In the genomic region with DNA sequence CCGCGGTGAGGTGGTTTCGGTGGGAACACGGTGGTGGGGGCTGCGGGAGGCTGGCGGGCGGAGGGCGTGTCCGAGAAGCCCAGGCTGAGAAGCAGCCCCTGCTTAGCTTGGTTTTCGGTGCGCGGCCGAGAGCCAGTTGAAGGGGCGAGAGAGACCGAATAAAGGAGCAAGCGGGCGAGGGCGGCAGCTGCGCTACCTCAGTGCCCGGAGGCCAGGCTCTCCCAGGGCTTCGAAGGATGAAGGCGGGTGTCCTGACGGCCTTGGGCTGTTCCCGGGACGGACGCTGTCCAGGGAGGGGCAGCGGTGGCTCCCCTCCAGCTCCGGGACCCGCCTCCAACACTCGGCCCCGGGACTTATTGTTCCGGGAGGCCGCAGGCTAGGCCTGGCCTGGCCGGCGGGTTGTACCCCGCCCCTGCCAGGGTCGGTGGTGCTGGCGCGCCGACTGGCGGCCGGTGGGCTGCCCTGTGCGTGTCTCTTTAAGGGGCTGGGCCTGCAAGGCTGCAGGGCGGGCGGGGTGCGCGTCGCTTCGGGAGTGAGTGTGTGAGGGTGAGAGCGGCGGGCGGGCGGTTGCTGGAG, we compare ENCODE assay signal across 8 mouse cellular contexts. TPM values are rescaled to one million over a fixed set of nuclear protein-coding genes. Genes with fewer than 3 reads are reported as not detected.
DNase-seq lines count a peak whose midpoint lies in the region; ATAC-seq and TF ChIP-seq lines count a peak whose summit lies in the region.

No protein-coding gene starts in this region.

- no peaks in the 10 kb centered on the region for H3K27me3 ChIP-seq in embryonic facial prominence, embryonic 14.5 days (replicated peaks; ENCODE audit: control insufficient read depth, insufficient read depth, low read length)
- H3K27me3 ChIP-seq in limb, embryonic 14.5 days (ENCODE audit: control insufficient read depth, insufficient read depth, low read length) = no peaks in the 10 kb centered on the region
- no peaks in the 10 kb centered on the region for H3K27me3 ChIP-seq in midbrain, postnatal 0 days (ENCODE audit: insufficient read depth, low read length)

- H3K36me3 ChIP-seq in embryonic facial prominence, embryonic 14.5 days (ENCODE audit: control insufficient read depth, insufficient read depth, low read length) = 0 out of 2 replicates have a peak, but pooled peaks cover 4% of the 10 kb centered on the region
- H3K36me3 ChIP-seq in limb, embryonic 14.5 days (ENCODE audit: control insufficient read depth, insufficient read depth, low read length) = no peaks in the 10 kb centered on the region
- no peaks in the 10 kb centered on the region for H3K36me3 ChIP-seq in midbrain, postnatal 0 days (ENCODE audit: insufficient read depth, low read length)

- peak; percentile 85 for TF ChIP-seq CTCF in midbrain, postnatal 0 days (IDR thresholded peaks at IDR 0.05)

- H3K4me1 ChIP-seq in embryonic facial prominence, embryonic 14.5 days (ENCODE audit: control insufficient read depth, insufficient read depth, low read length) = peaks cover 21% of the 10 kb centered on the region
- peaks cover 19% of the 10 kb centered on the region for H3K4me1 ChIP-seq in limb, embryonic 14.5 days (ENCODE audit: control insufficient read depth, insufficient read depth, low read length)
- H3K4me1 ChIP-seq in midbrain, postnatal 0 days (ENCODE audit: insufficient read depth, low read length) = peaks cover 16% of the 10 kb centered on the region

- DNase-seq in 3T3-L1 (ENCODE audit: low read depth, low spot score) = peak; percentile 88
- DNase-seq in adrenal gland, postnatal 4 days (ENCODE audit: low spot score in 2 of 2) = peak; percentile 87 to 94
- DNase-seq in embryonic facial prominence, embryonic 14.5 days (ENCODE audit: low spot score) = peak; percentile 99
- peak; percentile 93 for DNase-seq in heart, adult 8-10 months (ENCODE audit: low spot score)
- peak; percentile 96 for DNase-seq in kidney, adult 9 months
- peak; percentile 94 for DNase-seq in limb, embryonic 14.5 days (ENCODE audit: low spot score)
- peak; percentile 97 for DNase-seq in midbrain, postnatal 0 days (ENCODE audit: low spot score)
- peak; percentile 90 to 92 for DNase-seq in spleen, postnatal 14 days (ENCODE audit: low spot score in 2 of 2)

- H3K9me3 ChIP-seq in embryonic facial prominence, embryonic 14.5 days (ENCODE audit: control insufficient read depth, low read length) = no peaks in the 10 kb centered on the region
- no peaks in the 10 kb centered on the region for H3K9me3 ChIP-seq in limb, embryonic 14.5 days (ENCODE audit: control insufficient read depth, low read length)
- H3K9me3 ChIP-seq in midbrain, postnatal 0 days (ENCODE audit: low read length) = no peaks in the 10 kb centered on the region

- WGBS in embryonic facial prominence, embryonic 14.5 days = under 1% methylated on average over 27 of the region's 53 CpGs
- under 1% methylated on average over 31 of the region's 53 CpGs for WGBS in limb, embryonic 14.5 days
- WGBS in midbrain, postnatal 0 days = under 1% methylated on average over 34 of the region's 53 CpGs

- peak overlapping the region; percentile 100 for H3K9ac ChIP-seq in embryonic facial prominence, embryonic 14.5 days (ENCODE audit: low read depth, low read length)
- peak overlapping the region; percentile 99 for H3K9ac ChIP-seq in limb, embryonic 14.5 days (ENCODE audit: low read depth, low read length, severe bottlenecking)
- peak overlapping the region; percentile 99 for H3K9ac ChIP-seq in midbrain, postnatal 0 days (replicated peaks; ENCODE audit: low read length, poor library complexity, severe bottlenecking)

- peak overlapping the region; percentile 100 for H3K27ac ChIP-seq in embryonic facial prominence, embryonic 14.5 days (replicated peaks; ENCODE audit: low read depth, low read length)
- peak overlapping the region; percentile 100 for H3K27ac ChIP-seq in limb, embryonic 14.5 days (replicated peaks; ENCODE audit: low read depth, low read length)
- H3K27ac ChIP-seq in midbrain, postnatal 0 days (ENCODE audit: low read depth, low read length) = peak overlapping the region; percentile 99

- peak; percentile 77; the same call in 1 of the 2 replicates for TF ChIP-seq POLR2A in limb, embryonic 14.5 days (IDR thresholded peaks at IDR 0.05; ENCODE audit: borderline replicate concordance, extremely low read depth, insufficient read depth, insufficient read length)

- H3K4me2 ChIP-seq in embryonic facial prominence, embryonic 14.5 days (ENCODE audit: low read depth, low read length) = peak overlapping the region; percentile 58
- peak overlapping the region; percentile 43 for H3K4me2 ChIP-seq in limb, embryonic 14.5 days (replicated peaks; ENCODE audit: low read depth, low read length, severe bottlenecking)
- peak overlapping the region; percentile 57 for H3K4me2 ChIP-seq in midbrain, postnatal 0 days (ENCODE audit: low read depth, low read length, poor library complexity, severe bottlenecking)

- peak overlapping the region; percentile 100 for H3K4me3 ChIP-seq in embryonic facial prominence, embryonic 14.5 days (ENCODE audit: low read depth, low read length)
- H3K4me3 ChIP-seq in limb, embryonic 14.5 days (replicated peaks; ENCODE audit: low read length) = peak overlapping the region; percentile 98
- peak overlapping the region; percentile 100 for H3K4me3 ChIP-seq in midbrain, postnatal 0 days (ENCODE audit: low read depth, low read length)

- peak; percentile 99 for ATAC-seq in embryonic facial prominence, embryonic 14.5 days (ENCODE audit: low read depth)
- ATAC-seq in limb, embryonic 14.5 days (ENCODE audit: low FRiP score, low read depth) = peak; percentile 98
- ATAC-seq in midbrain, postnatal 0 days (ENCODE audit: low FRiP score) = peak; percentile 99

RNA-seq across cellular contexts. Expression of gene Setd2, which starts 0.4 kb away (rescaled TPM):
- 100 to 1,000 TPM in 1 of 2 experiments, 10 to 100 TPM in 1; 97.0 to 102 TPM for total RNA-seq in adrenal gland, postnatal 4 days (2021)
- polyA plus RNA-seq in embryonic facial prominence, embryonic 14.5 days (2014; fragmentation: Nextera tagmentation; extraction: Ambion mirVana) = 48.5 and 48.8 TPM in 2 replicates
- 10 to 100 TPM; 32.6 to 44.5 (median 36.5) TPM for total RNA-seq in heart, adult 8-10 months (2022)
- 86.3 and 86.5 TPM in 2 replicates for polyA plus RNA-seq in limb, embryonic 14.5 days (2012; rRNA removed)
- 52.7 and 58.0 TPM in 2 replicates for polyA plus RNA-seq in limb, embryonic 14.5 days (2014; fragmentation: Nextera tagmentation; extraction: Ambion mirVana)
- total RNA-seq in midbrain, postnatal 0 days (2014; rRNA removed) = 69.3 and 77.3 TPM in 2 replicates
- 22.0 and 24.9 TPM in 2 replicates for polyA plus RNA-seq in midbrain, postnatal 0 days (2015; fragmentation: Nextera tagmentation; extraction: Ambion mirVana)

RNA-seq across cellular contexts. Expression of gene Kif9, which starts 55.2 kb away (rescaled TPM):
- under 1 TPM; 0.76 to 0.95 TPM for total RNA-seq in adrenal gland, postnatal 4 days (2021)
- polyA plus RNA-seq in embryonic facial prominence, embryonic 14.5 days (2014; fragmentation: Nextera tagmentation; extraction: Ambion mirVana) = 1.7 and 4.1 TPM in 2 replicates
- under 1 TPM; 0.14 to 0.31 (median 0.20) TPM for total RNA-seq in heart, adult 8-10 months (2022)
- 0.94 and 1.1 TPM in 2 replicates for polyA plus RNA-seq in limb, embryonic 14.5 days (2012; rRNA removed)
- polyA plus RNA-seq in limb, embryonic 14.5 days (2014; fragmentation: Nextera tagmentation; extraction: Ambion mirVana) = 0.77 and 1.2 TPM in 2 replicates
- 3.7 and 4.2 TPM in 2 replicates for total RNA-seq in midbrain, postnatal 0 days (2014; rRNA removed)
- 4.1 and 5.6 TPM in 2 replicates for polyA plus RNA-seq in midbrain, postnatal 0 days (2015; fragmentation: Nextera tagmentation; extraction: Ambion mirVana)

RNA-seq across cellular contexts. Expression of gene Klhl18, which starts 55.5 kb away (rescaled TPM):
- total RNA-seq in adrenal gland, postnatal 4 days (2021) = 10 to 100 TPM; 11.2 to 12.0 TPM
- polyA plus RNA-seq in embryonic facial prominence, embryonic 14.5 days (2014; fragmentation: Nextera tagmentation; extraction: Ambion mirVana) = 9.4 and 10.1 TPM in 2 replicates
- total RNA-seq in heart, adult 8-10 months (2022) = 10 to 100 TPM in 3 of 4 experiments, 1 to 10 TPM in 1; 9.2 to 14.6 (median 11.1) TPM
- 21.0 and 23.9 TPM in 2 replicates for polyA plus RNA-seq in limb, embryonic 14.5 days (2012; rRNA removed)
- 11.0 and 11.7 TPM in 2 replicates for polyA plus RNA-seq in limb, embryonic 14.5 days (2014; fragmentation: Nextera tagmentation; extraction: Ambion mirVana)
- 39.7 and 40.1 TPM in 2 replicates for total RNA-seq in midbrain, postnatal 0 days (2014; rRNA removed)
- polyA plus RNA-seq in midbrain, postnatal 0 days (2015; fragmentation: Nextera tagmentation; extraction: Ambion mirVana) = 25.9 and 27.4 TPM in 2 replicates

Comparison
In these comparisons a context has a peak if more than half of its experiments do, and no peak if none do; other contexts are left out.
1. Peak in every context shown above with its lines: DNase-seq, ATAC-seq, H3K4me3 ChIP-seq and H3K27ac ChIP-seq.